In genomic region chr5:25041307-25041706, GRCm38 (mm10) we compare ENCODE assay signal across 10 mouse cellular contexts. TPM values are rescaled to one million over a fixed set of nuclear protein-coding genes. Genes with fewer than 3 reads are reported as not detected.
A peak's percentile ranks its signal among the peaks of the same experiment; 100 is the strongest.
DNase-seq lines count a peak whose midpoint lies in the region; ATAC-seq and TF ChIP-seq lines count a peak whose summit lies in the region.
"Had no signal": no experiment of that assay in that cellular context is flagged by ENCODE, and none has a peak within 500 bp of the region (broad histone marks: within the 10 kb centered on the region; RNA-seq: fewer than 3 reads in every experiment).

No protein-coding gene starts in this region.

- TF ChIP-seq POLR2A in liver, adult 2 months (IDR thresholded peaks at IDR 0.05; ENCODE audit: extremely low read depth, insufficient read depth, low read length): no peak
- TF ChIP-seq POLR2A in bone marrow, adult 2 months (IDR thresholded peaks at IDR 0.05; ENCODE audit: borderline replicate concordance, control insufficient read depth, low read depth, low read length): no peak

- no peak for ATAC-seq in liver, embryonic 12.5 days
- ATAC-seq in megakaryocyte progenitor cell, adult 5-6 weeks (replicated peaks; ENCODE audit: poor library complexity): peak; percentile 29; the same call in 1 of the 2 replicates

- no peak overlapping the region for H3K9ac ChIP-seq in liver, adult 2 months (ENCODE audit: low read depth, low read length)
- no peak overlapping the region for H3K9ac ChIP-seq in liver, embryonic 12.5 days
- H3K9ac ChIP-seq: limb, embryonic 13.5 days; neural tube, embryonic 12.5 days had no signal

- TF ChIP-seq CTCF in liver, adult 2 months (IDR thresholded peaks at IDR 0.05; ENCODE audit: low read depth, low read length): peak; percentile 42
- TF ChIP-seq CTCF in bone marrow, adult 2 months (IDR thresholded peaks at IDR 0.05; ENCODE audit: control insufficient read depth, insufficient read depth, low read length): 0 out of 2 replicates have a peak, but pooled peaks have one; percentile 26

- WGBS in liver, adult 2 months: 62% methylated on average over 5 of the region's 5 CpGs
- 31% methylated on average over 5 of the region's 5 CpGs for WGBS in liver, embryonic 12.5 days (ENCODE audit: insufficient replicate concordance)
- 72% methylated on average over 5 of the region's 5 CpGs for WGBS in bone marrow, adult 2 months
- WGBS in hindbrain, embryonic 10.5 days: 49% methylated on average over 5 of the region's 5 CpGs

- no peak overlapping the region for H3K4me3 ChIP-seq in liver, adult 2 months (ENCODE audit: insufficient read depth, low read depth, low read length)
- no peak overlapping the region for H3K4me3 ChIP-seq in liver, embryonic 12.5 days
- no peak overlapping the region for H3K4me3 ChIP-seq in bone marrow, adult 2 months (replicated peaks; ENCODE audit: control insufficient read depth, low read depth, low read length)
- no peak overlapping the region for H3K4me3 ChIP-seq in hindbrain, embryonic 10.5 days
- H3K4me3 ChIP-seq: limb, embryonic 13.5 days; neural tube, embryonic 12.5 days had no signal

- peaks cover 3% of the 10 kb centered on the region; the same call in 1 of the 2 replicates for H3K4me1 ChIP-seq in liver, adult 2 months (ENCODE audit: control insufficient read depth, insufficient read depth, low read length)
- no peaks in the 10 kb centered on the region for H3K4me1 ChIP-seq in liver, embryonic 12.5 days
- no peaks in the 10 kb centered on the region for H3K4me1 ChIP-seq in bone marrow, adult 2 months (ENCODE audit: control insufficient read depth, insufficient read depth, low read length)
- no peaks in the 10 kb centered on the region for H3K4me1 ChIP-seq in hindbrain, embryonic 10.5 days (replicated peaks)
- H3K4me1 ChIP-seq: limb, embryonic 13.5 days; neural tube, embryonic 12.5 days had no signal

- H3K27ac ChIP-seq in liver, adult 2 months (replicated peaks; ENCODE audit: insufficient read depth, low read depth, low read length): no peak overlapping the region
- H3K27ac ChIP-seq in liver, embryonic 12.5 days: no peak overlapping the region
- no peak overlapping the region for H3K27ac ChIP-seq in bone marrow, adult 2 months (ENCODE audit: control insufficient read depth, insufficient read depth, low read depth, low read length, poor library complexity)
- no peak overlapping the region for H3K27ac ChIP-seq in hindbrain, embryonic 10.5 days
- H3K27ac ChIP-seq: limb, embryonic 13.5 days; neural tube, embryonic 12.5 days had no signal

- peaks cover 53% of the 10 kb centered on the region; the same call in 1 of the 2 replicates for H3K79me2 ChIP-seq in liver, adult 2 months (ENCODE audit: control insufficient read depth, insufficient read depth, low read length)

- H3K27me3 ChIP-seq in liver, adult 2 months (ENCODE audit: control insufficient read depth, insufficient read depth, low read length): no peaks in the 10 kb centered on the region
- H3K27me3 ChIP-seq in liver, embryonic 12.5 days (replicated peaks): no peaks in the 10 kb centered on the region
- no peaks in the 10 kb centered on the region for H3K27me3 ChIP-seq in hindbrain, embryonic 10.5 days (ENCODE audit: insufficient read depth, poor library complexity, severe bottlenecking)
- H3K27me3 ChIP-seq: limb, embryonic 13.5 days; neural tube, embryonic 12.5 days had no signal

- H3K36me3 ChIP-seq in liver, adult 2 months (ENCODE audit: control insufficient read depth, insufficient read depth, low read length): no peaks in the 10 kb centered on the region
- no peaks in the 10 kb centered on the region for H3K36me3 ChIP-seq in liver, embryonic 12.5 days
- H3K36me3 ChIP-seq in hindbrain, embryonic 10.5 days: no peaks in the 10 kb centered on the region
- H3K36me3 ChIP-seq: limb, embryonic 13.5 days; neural tube, embryonic 12.5 days had no signal

- no peaks in the 10 kb centered on the region for H3K9me3 ChIP-seq in liver, embryonic 12.5 days (replicated peaks)
- H3K9me3 ChIP-seq in hindbrain, embryonic 10.5 days: peaks cover 4% of the 10 kb centered on the region; the same call in 1 of the 2 replicates
- H3K9me3 ChIP-seq: limb, embryonic 13.5 days had no signal

- H3K4me2 ChIP-seq in liver, embryonic 12.5 days: no peak overlapping the region
- H3K4me2 ChIP-seq: limb, embryonic 13.5 days; neural tube, embryonic 12.5 days had no signal

- DNase-seq in embryo, embryonic 11 days: peak; percentile 38
- no peak for DNase-seq in embryo, embryonic 10.5 days (ENCODE audit: low spot score)
- DNase-seq in liver, adult 2 months (ENCODE audit: extremely low read depth, low read depth, low spot score): no peak
- DNase-seq in cerebellum, postnatal 14 days: no peak
- no peak for DNase-seq in hindbrain, embryonic 10.5 days (ENCODE audit: low spot score)

RNA-seq across cellular contexts. Expression of gene Prkag2, which starts 59.1 kb away (rescaled TPM):
- 19.1 and 21.1 TPM in 2 replicates for total RNA-seq in liver, adult 2 months (2014; rRNA removed)
- polyA plus RNA-seq in liver, adult 2 months (2012; rRNA removed): 12.4 and 14.8 TPM in 2 replicates
- 7.2 TPM in 2 replicates for polyA plus RNA-seq in liver, embryonic 12.5 days (2016; fragmentation: Nextera tagmentation; extraction: Ambion mirVana)
- polyA plus RNA-seq in bone marrow, adult 2 months (2011; ENCODE audit: insufficient read depth, insufficient read length, low replicate concordance, missing spikeins): 8.9 and 13.7 TPM in 2 replicates
- total RNA-seq in megakaryocyte progenitor cell, adult 5-6 weeks (2015): 21.1 and 21.2 TPM in 2 replicates
- total RNA-seq in megakaryocyte progenitor cell, adult 5-6 weeks (2017): 25.4 and 26.1 TPM in 2 replicates
- 43.7 and 46.3 TPM in 2 replicates for polyA plus RNA-seq in hindbrain, embryonic 10.5 days (2016; fragmentation: Nextera tagmentation; extraction: Ambion mirVana)
